Mouse (Mus musculus): ENCODE data around the gene Colgalt1.
A peak's percentile ranks its signal among the peaks of the same experiment; 100 is the strongest.

The Colgalt1 gene

DNA sequence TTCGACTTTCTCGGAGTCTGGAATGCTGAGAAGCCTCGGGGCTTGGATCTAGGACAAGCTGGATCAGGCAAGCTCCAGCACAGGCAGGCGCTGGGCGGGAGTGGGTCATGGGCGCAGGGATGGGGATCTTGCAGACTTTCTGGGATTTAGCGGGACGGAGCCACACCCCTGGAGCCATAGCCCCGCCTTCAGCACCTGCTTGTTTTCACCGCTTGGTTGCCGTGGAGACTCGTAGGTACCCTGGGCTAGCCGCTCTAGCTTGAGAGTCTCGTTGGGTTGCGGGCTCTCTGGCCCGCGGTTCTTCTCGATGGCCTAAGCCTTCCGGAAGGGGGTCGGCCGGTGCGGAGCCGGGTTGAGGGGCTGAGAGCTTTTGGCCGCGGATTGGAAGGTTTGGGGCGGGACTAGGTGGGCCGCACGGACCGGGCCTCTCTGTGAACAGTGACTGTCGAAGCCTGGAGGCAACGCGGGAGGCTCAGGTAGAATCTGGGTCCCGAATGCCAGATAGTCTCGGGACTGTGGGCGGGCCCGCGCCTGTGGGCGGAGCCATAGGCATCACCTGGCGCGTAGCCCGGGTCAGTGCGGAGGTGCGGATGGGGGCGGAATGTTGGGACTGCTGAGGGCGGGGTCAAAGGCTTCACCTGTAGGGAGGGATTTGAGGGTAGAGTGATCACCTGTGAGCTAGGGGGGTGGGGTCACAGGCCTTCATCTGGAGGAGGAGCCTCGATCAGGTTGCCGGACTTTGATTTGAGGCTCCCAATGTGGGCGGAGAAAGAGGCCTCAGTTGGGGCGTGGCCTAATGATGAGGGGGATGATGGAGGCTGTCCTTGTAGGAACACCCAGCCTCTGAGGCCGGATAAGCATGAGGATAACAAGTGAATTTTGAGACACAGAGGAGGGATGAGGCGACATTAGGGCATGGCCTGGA is 41.2 kb upstream of the Colgalt1 start:
- Histone ChIP-seq H3K36me3 (ENCODE audit: insufficient read depth, low read length) (no peaks in the 10 kb centered on the region), H3K27me3 (ENCODE audit: insufficient read depth, low read length) (peaks cover 28% of the 10 kb centered on the region)

DNA sequence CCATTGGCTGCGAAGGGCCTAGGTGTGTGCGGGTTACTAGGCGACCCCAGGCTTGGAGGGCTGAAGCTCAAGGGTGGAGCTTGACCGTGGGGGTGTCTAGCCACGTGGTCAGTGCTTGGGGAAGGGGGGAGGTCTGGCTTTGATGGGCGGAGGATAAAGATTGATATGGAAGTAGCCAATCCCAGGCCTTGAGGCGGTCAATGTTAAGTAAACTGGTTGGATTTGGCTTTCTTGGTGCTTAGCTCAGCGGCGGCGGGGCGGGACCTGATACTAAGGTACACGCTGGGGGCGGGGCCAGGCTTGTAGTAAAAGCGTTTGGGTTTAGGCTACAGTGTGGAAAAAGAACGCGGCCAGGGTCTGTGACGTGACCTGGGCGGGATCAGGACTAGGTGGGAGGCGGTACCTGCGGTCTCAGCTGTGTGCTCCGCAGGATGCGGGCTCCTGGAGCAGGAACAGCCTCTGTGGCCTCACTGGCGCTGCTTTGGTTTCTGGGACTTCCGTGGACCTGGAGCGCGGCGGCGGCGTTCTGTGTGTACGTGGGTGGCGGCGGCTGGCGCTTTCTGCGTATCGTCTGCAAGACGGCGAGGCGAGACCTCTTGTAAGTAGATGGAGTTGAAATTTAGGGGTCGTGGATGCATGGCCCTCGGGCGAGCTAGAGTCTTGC is 40.4 kb upstream of the Colgalt1 start:
- TF ChIP-seq NANOG (IDR thresholded peaks at IDR 0.05; ENCODE audit: borderline replicate concordance, low read length) (no peak), CTCF (conservative IDR thresholded peaks at IDR 0.05; ENCODE audit: low read length) (no peak), POU5F1 (IDR thresholded peaks at IDR 0.05; ENCODE audit: borderline replicate concordance, low read length) (no peak)
- H3K9me3 ChIP-seq (ENCODE audit: low read length), result no peaks in the 10 kb centered on the region
- H3K36me3 ChIP-seq (ENCODE audit: insufficient read depth, low read length), result no peaks in the 10 kb centered on the region
- H3K4me1 ChIP-seq (replicated peaks; ENCODE audit: low read depth, low read length), result peaks cover 60% of the 10 kb centered on the region
- H3K4me3 ChIP-seq (replicated peaks; ENCODE audit: low read length), result peak overlapping the region; percentile 92
- H3K27me3 ChIP-seq (ENCODE audit: insufficient read depth, low read length), result peaks cover 23% of the 10 kb centered on the region

More for the DNA sequence above, 41.2 kb upstream of the Colgalt1 start:
- H3K4me3 ChIP-seq (replicated peaks; ENCODE audit: low read length), result peak overlapping the region; percentile 92
- H3K9me3 ChIP-seq (ENCODE audit: low read length), result no peaks in the 10 kb centered on the region
- H3K4me1 ChIP-seq (replicated peaks; ENCODE audit: low read depth, low read length), result peaks cover 59% of the 10 kb centered on the region
- TF ChIP-seq NANOG (IDR thresholded peaks at IDR 0.05; ENCODE audit: borderline replicate concordance, low read length), result no peak
- no peak for TF ChIP-seq CTCF (conservative IDR thresholded peaks at IDR 0.05; ENCODE audit: low read length)
- no peak for TF ChIP-seq POU5F1 (IDR thresholded peaks at IDR 0.05; ENCODE audit: borderline replicate concordance, low read length)

DNA sequence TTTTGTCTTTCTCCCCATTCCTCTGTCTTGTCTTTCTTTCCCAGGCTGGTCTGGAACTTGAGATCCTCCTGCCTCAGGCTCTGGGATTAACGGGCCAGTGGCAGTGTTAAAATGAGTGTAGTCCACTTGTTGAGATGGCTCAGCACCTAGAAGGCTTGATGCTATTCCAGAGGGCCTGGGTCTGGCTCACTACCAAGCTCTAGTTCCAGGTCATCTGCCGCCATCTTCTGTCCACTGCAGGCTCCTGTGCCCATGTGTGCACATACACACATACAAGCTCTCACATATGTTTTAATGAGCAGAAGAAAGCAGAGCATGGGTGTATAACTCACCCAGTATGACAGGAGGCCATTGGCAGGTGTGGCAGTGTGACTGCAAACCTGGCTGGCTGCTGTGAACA is 38.7 kb upstream of the Colgalt1 start:
- no peaks in the 10 kb centered on the region for H3K36me3 ChIP-seq (ENCODE audit: insufficient read depth, low read length)
- H3K27me3 ChIP-seq (ENCODE audit: insufficient read depth, low read length), result peaks cover 12% of the 10 kb centered on the region
- TF ChIP-seq NANOG (IDR thresholded peaks at IDR 0.05; ENCODE audit: borderline replicate concordance, low read length) (no peak), POU5F1 (IDR thresholded peaks at IDR 0.05; ENCODE audit: borderline replicate concordance, low read length) (no peak), CTCF (conservative IDR thresholded peaks at IDR 0.05; ENCODE audit: low read length) (no peak)
- no peak overlapping the region for H3K4me3 ChIP-seq (replicated peaks; ENCODE audit: low read length)
- H3K4me1 ChIP-seq (replicated peaks; ENCODE audit: low read depth, low read length), result peaks cover 45% of the 10 kb centered on the region
- H3K9me3 ChIP-seq (ENCODE audit: low read length), result no peaks in the 10 kb centered on the region

DNA sequence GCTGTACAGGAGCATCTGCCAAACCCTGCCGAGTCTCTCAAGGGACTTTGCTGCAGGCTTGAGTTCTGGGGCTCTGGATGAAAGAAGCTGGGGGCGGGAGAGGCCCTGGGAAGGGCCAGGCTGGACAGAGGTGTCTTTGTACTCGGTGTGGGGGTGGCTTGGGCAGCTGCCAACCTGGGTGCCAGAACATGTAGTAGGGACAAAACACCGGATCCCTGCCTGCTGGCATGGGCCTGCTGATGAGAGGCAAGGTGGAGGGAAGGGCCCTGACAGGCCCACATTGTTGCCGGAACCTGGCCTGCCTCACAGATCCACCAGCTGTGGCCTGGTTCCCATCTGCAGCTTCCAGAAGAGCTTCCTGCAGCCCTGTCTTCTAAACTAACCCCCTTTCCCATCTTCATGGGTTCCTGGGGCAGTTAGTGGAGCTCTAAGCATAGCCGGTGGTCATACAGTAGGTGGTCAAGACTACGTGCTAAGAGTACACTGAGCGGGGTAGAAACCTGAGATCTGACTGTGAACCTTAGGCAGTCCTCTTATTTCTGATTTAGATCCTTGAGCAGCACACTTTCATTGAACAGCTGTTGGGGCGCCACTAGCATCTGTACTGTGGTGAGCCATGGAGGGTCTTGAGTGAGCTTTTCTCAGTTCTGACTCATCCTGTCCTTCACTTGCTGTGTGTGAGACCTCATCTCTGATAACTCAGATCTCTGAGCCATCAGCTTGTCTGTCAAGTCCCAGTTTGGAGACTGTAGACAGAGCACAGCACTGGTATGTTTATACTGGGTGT is 37.8 kb upstream of the Colgalt1 start:
- Histone ChIP-seq H3K4me1 (replicated peaks; ENCODE audit: low read depth, low read length) (peaks cover 39% of the 10 kb centered on the region), H3K27me3 (ENCODE audit: insufficient read depth, low read length) (peaks cover 2% of the 10 kb centered on the region; the same call in 1 of the 2 replicates), H3K4me3 (replicated peaks; ENCODE audit: low read length) (no peak overlapping the region), H3K9me3 (ENCODE audit: low read length) (no peaks in the 10 kb centered on the region), H3K36me3 (ENCODE audit: insufficient read depth, low read length) (no peaks in the 10 kb centered on the region)
- TF ChIP-seq CTCF (conservative IDR thresholded peaks at IDR 0.05; ENCODE audit: low read length) (no peak), NANOG (IDR thresholded peaks at IDR 0.05; ENCODE audit: borderline replicate concordance, low read length) (no peak), POU5F1 (IDR thresholded peaks at IDR 0.05; ENCODE audit: borderline replicate concordance, low read length) (no peak)

DNA sequence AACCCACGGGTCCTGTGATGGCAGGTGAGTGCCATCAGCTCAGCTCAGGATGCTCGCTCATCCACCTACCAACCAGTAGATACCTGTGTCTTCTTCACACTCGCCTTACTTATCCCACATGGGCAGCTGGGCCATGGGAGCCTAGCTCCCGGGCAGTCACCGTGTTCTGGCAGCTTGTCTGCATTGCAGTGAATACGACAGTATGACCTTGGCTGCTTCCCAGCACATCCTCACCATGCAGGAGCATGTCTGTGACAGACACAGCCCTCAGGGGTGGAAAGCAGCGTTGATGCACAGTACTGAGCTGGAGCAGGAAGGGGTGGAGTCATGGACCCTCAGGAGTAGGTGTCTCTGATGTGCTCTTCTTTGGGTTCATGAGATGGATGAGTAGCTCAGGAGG is 36.4 kb upstream of the Colgalt1 start:
- H3K9me3 ChIP-seq (ENCODE audit: low read length), result no peaks in the 10 kb centered on the region

DNA sequence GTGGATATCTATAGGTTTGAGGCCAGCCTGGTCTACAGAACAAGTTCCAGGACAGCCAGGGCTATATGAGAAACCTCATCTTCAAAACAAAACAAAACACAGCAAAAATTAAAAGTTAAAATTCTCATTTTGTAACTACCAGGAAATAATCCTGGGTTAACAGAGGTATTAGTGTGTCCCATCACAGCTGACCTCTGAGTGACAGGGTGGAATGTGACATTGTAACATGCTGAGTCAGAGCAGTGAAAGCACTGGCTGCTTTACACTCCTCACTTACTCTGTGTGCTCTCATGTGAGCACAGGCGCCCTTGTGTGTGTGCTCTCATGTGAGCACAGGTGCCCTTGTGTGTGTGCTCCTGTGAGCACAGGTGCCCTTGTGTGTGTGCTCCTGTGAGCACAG is 35.8 kb upstream of the Colgalt1 start:
- H3K4me3 ChIP-seq (replicated peaks; ENCODE audit: low read length), result no peak overlapping the region
- H3K9me3 ChIP-seq (ENCODE audit: low read length), result no peaks in the 10 kb centered on the region
- H3K36me3 ChIP-seq (ENCODE audit: insufficient read depth, low read length), result no peaks in the 10 kb centered on the region
- H3K27me3 ChIP-seq (ENCODE audit: insufficient read depth, low read length), result no peaks in the 10 kb centered on the region
- H3K4me1 ChIP-seq (replicated peaks; ENCODE audit: low read depth, low read length), result peaks cover 46% of the 10 kb centered on the region
- no peak for TF ChIP-seq CTCF (conservative IDR thresholded peaks at IDR 0.05; ENCODE audit: low read length)
- no peak for TF ChIP-seq NANOG (IDR thresholded peaks at IDR 0.05; ENCODE audit: borderline replicate concordance, low read length)
- no peak for TF ChIP-seq POU5F1 (IDR thresholded peaks at IDR 0.05; ENCODE audit: borderline replicate concordance, low read length)

More for the DNA sequence above, 36.4 kb upstream of the Colgalt1 start:
- H3K27me3 ChIP-seq (ENCODE audit: insufficient read depth, low read length), result no peaks in the 10 kb centered on the region
- H3K36me3 ChIP-seq (ENCODE audit: insufficient read depth, low read length), result no peaks in the 10 kb centered on the region
- TF ChIP-seq CTCF (conservative IDR thresholded peaks at IDR 0.05; ENCODE audit: low read length) (no peak), POU5F1 (IDR thresholded peaks at IDR 0.05; ENCODE audit: borderline replicate concordance, low read length) (no peak), NANOG (IDR thresholded peaks at IDR 0.05; ENCODE audit: borderline replicate concordance, low read length) (no peak)
- no peak overlapping the region for H3K4me3 ChIP-seq (replicated peaks; ENCODE audit: low read length)
- peaks cover 40% of the 10 kb centered on the region for H3K4me1 ChIP-seq (replicated peaks; ENCODE audit: low read depth, low read length)

DNA sequence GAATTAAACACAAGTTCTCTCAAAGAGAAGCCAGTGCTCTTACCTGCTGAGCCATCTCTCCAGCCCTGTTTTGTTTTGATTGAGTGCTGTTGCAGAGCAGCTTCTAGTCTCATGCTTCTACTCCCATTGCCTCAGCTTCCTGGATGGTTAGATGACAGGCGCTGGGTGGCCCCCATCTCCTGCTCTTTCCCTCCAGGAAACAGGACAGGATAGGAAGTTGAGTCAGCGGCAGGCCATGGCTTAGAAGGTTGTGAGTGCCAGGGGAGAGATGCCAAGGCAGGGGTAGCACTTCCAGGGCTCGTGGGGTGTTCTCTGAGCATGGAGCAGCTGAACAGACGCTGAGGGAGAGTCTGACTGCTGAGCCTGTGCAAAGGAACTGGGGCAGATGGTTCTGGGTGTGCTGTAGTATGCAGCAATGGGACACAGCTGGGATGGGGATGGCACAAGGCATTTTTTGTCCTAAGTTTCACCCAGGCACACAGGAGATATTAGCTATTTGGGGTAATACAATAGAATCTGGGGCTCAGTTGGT is 32.9 kb upstream of the Colgalt1 start:
- peaks cover 49% of the 10 kb centered on the region for H3K4me1 ChIP-seq (replicated peaks; ENCODE audit: low read depth, low read length)

More for the DNA sequence above, 32.9 kb upstream of the Colgalt1 start:
- Histone ChIP-seq H3K27me3 (ENCODE audit: insufficient read depth, low read length) (peaks cover under 1% of the 10 kb centered on the region), H3K4me3 (replicated peaks; ENCODE audit: low read length) (no peak overlapping the region), H3K36me3 (ENCODE audit: insufficient read depth, low read length) (peaks cover 13% of the 10 kb centered on the region), H3K9me3 (ENCODE audit: low read length) (no peaks in the 10 kb centered on the region)
- TF ChIP-seq POU5F1 (IDR thresholded peaks at IDR 0.05; ENCODE audit: borderline replicate concordance, low read length), result no peak
- TF ChIP-seq NANOG (IDR thresholded peaks at IDR 0.05; ENCODE audit: borderline replicate concordance, low read length), result no peak
- TF ChIP-seq CTCF (conservative IDR thresholded peaks at IDR 0.05; ENCODE audit: low read length), result no peak
